Comparison of ENCODE assay signal across 8 mouse cellular contexts in the genomic region with DNA sequence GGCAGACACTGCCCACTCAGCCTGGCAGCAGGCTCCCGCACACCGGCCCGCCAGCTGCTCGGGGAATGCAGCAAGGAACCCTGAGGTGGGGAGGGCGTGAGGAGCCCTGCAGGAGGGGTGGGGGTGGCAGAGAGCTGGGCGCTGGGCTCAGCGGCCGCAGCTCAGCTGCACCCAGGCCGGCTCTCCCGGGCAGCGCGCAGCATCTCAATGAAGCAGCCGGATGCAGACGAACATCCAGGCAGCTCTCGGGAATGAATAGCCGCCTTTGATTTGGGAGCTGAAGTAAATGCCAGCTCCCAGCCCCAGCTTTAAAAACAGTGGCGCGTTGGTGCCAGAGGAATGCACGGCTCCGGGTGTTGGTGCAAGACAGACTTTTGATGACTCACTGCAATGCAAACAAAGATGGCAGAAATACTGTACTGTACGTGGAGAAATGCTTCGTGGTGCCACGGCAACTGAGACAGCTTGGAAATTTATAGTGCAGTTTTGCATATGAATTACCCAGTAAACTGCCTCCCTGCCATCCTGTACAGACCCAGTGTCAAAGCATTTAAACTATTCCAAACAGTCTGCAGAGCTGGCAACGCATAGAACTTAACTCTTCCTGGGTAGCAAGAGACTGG. TPM values are rescaled to one million over a fixed set of nuclear protein-coding genes. Genes with fewer than 3 reads are reported as not detected.
DNase-seq lines count a peak whose midpoint lies in the region; ATAC-seq and TF ChIP-seq lines count a peak whose summit lies in the region.

No protein-coding gene starts in this region.

- H3K36me3 ChIP-seq in heart, postnatal 0 days (replicated peaks; ENCODE audit: control insufficient read depth, insufficient read depth, low read length) = no peaks in the 10 kb centered on the region
- peaks cover 5% of the 10 kb centered on the region; the same call in 1 of the 2 replicates for H3K36me3 ChIP-seq in small intestine, adult 2 months (ENCODE audit: control insufficient read depth, insufficient read depth, low read length)
- no peaks in the 10 kb centered on the region for H3K36me3 ChIP-seq in thymus, adult 2 months (ENCODE audit: control insufficient read depth, insufficient read depth, low read length)

- TF ChIP-seq EP300 in heart, postnatal 0 days (IDR thresholded peaks at IDR 0.05; ENCODE audit: low read depth) = no peak

- H3K4me3 ChIP-seq in heart, postnatal 0 days (ENCODE audit: low read depth, low read length) = peak overlapping the region; percentile 53
- H3K4me3 ChIP-seq in small intestine, adult 2 months (ENCODE audit: low read depth, low read length) = peak overlapping the region; percentile 44
- no peak overlapping the region for H3K4me3 ChIP-seq in thymus, adult 2 months (ENCODE audit: control insufficient read depth, insufficient read depth, low read length)

- H3K9me3 ChIP-seq in heart, postnatal 0 days (replicated peaks; ENCODE audit: control insufficient read depth, low read length) = no peaks in the 10 kb centered on the region

- WGBS in heart, postnatal 0 days = 2% methylated on average over 24 of the region's 24 CpGs
- 2% methylated on average over 24 of the region's 24 CpGs for WGBS in small intestine, adult 2 months
- WGBS in thymus, adult 2 months = 5% methylated on average over 24 of the region's 24 CpGs

- no peak for TF ChIP-seq POLR2A in small intestine, adult 2 months (IDR thresholded peaks at IDR 0.05; ENCODE audit: low read depth, low read length)
- no peak for TF ChIP-seq POLR2A in thymus, adult 2 months (IDR thresholded peaks at IDR 0.05; ENCODE audit: control insufficient read depth, extremely low read depth, insufficient read depth, low read length, poor library complexity)

- H3K4me2 ChIP-seq in heart, postnatal 0 days (ENCODE audit: low read depth, low read length) = peak overlapping the region; percentile 86

- H3K9ac ChIP-seq in heart, postnatal 0 days (replicated peaks; ENCODE audit: low read depth, low read length) = peak overlapping the region; percentile 2; the same call in 1 of the 2 replicates

- peak; percentile 31; the same call in 1 of the 2 replicates for ATAC-seq in heart, postnatal 0 days (ENCODE audit: insufficient read depth, low read depth)

- H3K4me1 ChIP-seq in heart, postnatal 0 days (ENCODE audit: control insufficient read depth, insufficient read depth) = peaks cover 35% of the 10 kb centered on the region
- 0 out of 2 replicates have a peak, but pooled peaks cover 2% of the 10 kb centered on the region for H3K4me1 ChIP-seq in small intestine, adult 2 months (ENCODE audit: control insufficient read depth, insufficient read depth, insufficient read length, low read length)
- no peaks in the 10 kb centered on the region for H3K4me1 ChIP-seq in thymus, adult 2 months (replicated peaks; ENCODE audit: control insufficient read depth, insufficient read depth, low read length)

- TF ChIP-seq CTCF in heart, postnatal 0 days (IDR thresholded peaks at IDR 0.05; ENCODE audit: low read depth) = no peak
- no peak for TF ChIP-seq CTCF in small intestine, adult 2 months (IDR thresholded peaks at IDR 0.05; ENCODE audit: extremely low read depth, insufficient read length, insufficient replicate concordance, low read depth, low read length)
- TF ChIP-seq CTCF in thymus, adult 2 months (IDR thresholded peaks at IDR 0.05; ENCODE audit: borderline replicate concordance, control insufficient read depth, extremely low read depth, insufficient read depth, low read length, poor library complexity) = no peak

- no peak overlapping the region for H3K27ac ChIP-seq in heart, postnatal 0 days (ENCODE audit: low read depth)
- H3K27ac ChIP-seq in small intestine, adult 2 months (ENCODE audit: insufficient read depth, low read depth, low read length) = no peak overlapping the region
- H3K27ac ChIP-seq in thymus, adult 2 months (ENCODE audit: control insufficient read depth, insufficient read depth, low read length) = no peak overlapping the region

- H3K27me3 ChIP-seq in heart, postnatal 0 days (ENCODE audit: control insufficient read depth, insufficient read depth, low read length) = peaks cover 15% of the 10 kb centered on the region
- H3K27me3 ChIP-seq in small intestine, adult 2 months (ENCODE audit: control insufficient read depth, insufficient read depth, low read length) = 0 out of 2 replicates have a peak, but pooled peaks cover 3% of the 10 kb centered on the region
- no peaks in the 10 kb centered on the region; the same call in 1 of the 2 replicates for H3K27me3 ChIP-seq in thymus, adult 2 months (ENCODE audit: control insufficient read depth, insufficient read depth, low read length)

- peak; percentile 27 to 32 for DNase-seq in urinary bladder, adult 18-20 months (ENCODE audit: low spot score in 2 of 2)
- no peak for DNase-seq in urinary bladder, postnatal 10 days (ENCODE audit: low spot score)
- peak; percentile 59 for DNase-seq in embryo, embryonic 9.5 days (ENCODE audit: extremely low spot score)
- peak; percentile 36 for DNase-seq in heart, postnatal 0 days (ENCODE audit: low spot score)
- DNase-seq in layer of hippocampus, postnatal 25 days (ENCODE audit: extremely low spot score in 1 of 2, low spot score in 1 of 2) = peak; percentile 42 to 47
- peak; percentile 26 for DNase-seq in lung, postnatal 10 days
- no peak for DNase-seq in thymus, adult 2 months

RNA-seq across cellular contexts. Expression of a gene that starts 31.1 kb away (rescaled TPM):
- total RNA-seq in heart, postnatal 0 days (2014; rRNA removed; ENCODE audit: low replicate concordance) = 6.8 and 20.6 TPM in 2 replicates
- 5.4 and 6.9 TPM in 2 replicates for polyA plus RNA-seq in heart, postnatal 0 days (2015; fragmentation: Nextera tagmentation; extraction: Ambion mirVana)
- total RNA-seq in layer of hippocampus, postnatal 25 days (2021) = 10 to 100 TPM; 58.7 to 63.4 TPM
- polyA plus RNA-seq in small intestine, adult 2 months (2012; rRNA removed) = 45.4 and 51.2 TPM in 2 replicates
- 12.6 and 13.8 TPM in 2 replicates for polyA plus RNA-seq in thymus, adult 2 months (2012; rRNA removed)

Comparison
In these comparisons a context has a peak if more than half of its experiments do, and no peak if none do; other contexts are left out.
1. DNase-seq: peak in urinary bladder, adult 18-20 months (2 of 2), embryo, embryonic 9.5 days (single experiment), heart, postnatal 0 days (single experiment), layer of hippocampus, postnatal 25 days (2 of 2) and lung, postnatal 10 days (single experiment); none in urinary bladder, postnatal 10 days (single experiment) and thymus, adult 2 months (single experiment).